Comparison of ENCODE assay signal across 15 mouse cellular contexts in the genomic region with DNA sequence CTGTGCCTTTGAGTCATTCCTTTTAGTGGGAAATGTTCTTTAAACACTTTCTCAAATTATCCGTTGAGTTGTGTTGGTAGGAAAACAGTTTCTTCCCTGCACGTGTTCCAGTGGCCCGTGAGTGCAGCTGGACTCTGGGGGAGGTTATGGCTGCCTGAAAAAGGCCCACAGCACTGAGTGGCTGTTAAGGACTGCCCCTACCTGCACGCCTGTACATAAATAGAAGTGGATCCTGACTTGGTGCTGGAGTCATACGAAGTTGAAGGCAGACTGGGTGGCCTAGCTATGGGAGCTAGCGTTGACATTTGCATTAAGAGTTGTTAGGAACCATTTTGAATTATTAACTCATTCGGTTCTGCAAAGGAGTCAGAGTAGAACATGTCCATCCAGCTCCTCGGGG.
"Had no signal": no experiment of that assay in that cellular context is flagged by ENCODE, and none has a peak within 500 bp of the region (broad histone marks: within the 10 kb centered on the region; RNA-seq: fewer than 3 reads in every experiment).

No protein-coding gene starts in this region.

- H3K4me1 ChIP-seq: neural tube, embryonic 15.5 days had no signal

- H3K4me3 ChIP-seq: neural tube, embryonic 15.5 days; stomach, embryonic 15.5 days had no signal

- H3K9ac ChIP-seq: neural tube, embryonic 15.5 days; stomach, embryonic 15.5 days had no signal

- H3K4me2 ChIP-seq: neural tube, embryonic 15.5 days; stomach, embryonic 15.5 days had no signal

- H3K27me3 ChIP-seq: neural tube, embryonic 15.5 days; stomach, embryonic 15.5 days had no signal

- H3K36me3 ChIP-seq: stomach, embryonic 15.5 days had no signal

- H3K27ac ChIP-seq: neural tube, embryonic 15.5 days; stomach, embryonic 15.5 days; stomach, postnatal 0 days had no signal

- DNase-seq: retina, postnatal 1 day; right cerebral cortex, adult 18-20 months; right cerebral cortex, postnatal 14 days; right cerebral cortex, postnatal 25 days; right cerebral cortex, postnatal 4 days; spleen, adult 18-20 months; thymus, adult 18-20 months; thymus, adult 2 months; thymus, postnatal 14 days; thymus, postnatal 25 days; thymus, postnatal 36 days; thymus, postnatal 4 days had no signal

- H3K9me3 ChIP-seq: neural tube, embryonic 15.5 days; stomach, embryonic 15.5 days had no signal
